Mouse (Mus musculus): ENCODE measurements at regions not wholly inside any gene's neighbourhood (a gene's known extent, or its start where the extent isn't known, plus 50 kb on each side); places are given as distances from the start of the nearest gene placed in this dataset.

- no peak for DNase-seq
- intact Hi-C loops (cut with DNase I), result no loop called here
Measured at GRCm38 (mm10) chr11:20882756-20883155, 51.9 kb upstream of the Lgalsl start.

- DNase-seq, result no peak
- intact Hi-C loops (cut with DNase I), result no loop called here
Measured at GRCm38 (mm10) chr11:20883907-20884306, 53.1 kb upstream of the Lgalsl start.

- intact Hi-C loops (cut with DNase I), result no loop called here
Measured at GRCm38 (mm10) chr11:20887044-20887443, 56.2 kb upstream of the Lgalsl start.

DNA sequence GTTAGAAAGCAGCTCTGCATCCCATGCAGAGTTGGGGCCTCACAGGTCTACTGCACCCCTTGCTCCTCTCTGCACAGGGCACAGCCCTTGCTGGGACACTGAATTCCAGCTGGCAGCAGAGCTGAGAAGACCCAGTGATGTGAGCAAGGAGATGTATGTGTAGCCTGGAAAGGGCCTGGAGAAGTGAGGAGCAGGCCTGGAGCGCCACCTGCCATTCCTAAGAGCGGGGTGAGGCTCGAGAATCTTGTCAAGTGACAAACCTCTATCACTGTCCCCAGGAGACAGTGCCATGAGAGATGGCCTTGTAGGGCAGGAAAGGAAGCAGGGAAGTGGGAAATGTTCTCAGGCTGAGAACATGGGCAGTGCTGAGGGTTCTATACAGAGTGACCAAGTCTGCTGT is 59.6 kb upstream of the Lgalsl start:
- no peak for DNase-seq
- intact Hi-C loops (cut with DNase I), result loop anchor here (2.0 kb wide), 1 partner anchor 96 kb away; no protein-coding TSS in a partner anchor

More at GRCm38 (mm10) chr11:20887044-20887443, 56.2 kb upstream of the Lgalsl start:
- no peak for DNase-seq

GRCm38 (mm10) chr11:20891711-20892110 is 60.9 kb upstream of the Lgalsl start:
- intact Hi-C loops (cut with DNase I), result loop anchor here (2.0 kb wide), 1 partner anchor 97 kb away; no protein-coding TSS in a partner anchor

DNA sequence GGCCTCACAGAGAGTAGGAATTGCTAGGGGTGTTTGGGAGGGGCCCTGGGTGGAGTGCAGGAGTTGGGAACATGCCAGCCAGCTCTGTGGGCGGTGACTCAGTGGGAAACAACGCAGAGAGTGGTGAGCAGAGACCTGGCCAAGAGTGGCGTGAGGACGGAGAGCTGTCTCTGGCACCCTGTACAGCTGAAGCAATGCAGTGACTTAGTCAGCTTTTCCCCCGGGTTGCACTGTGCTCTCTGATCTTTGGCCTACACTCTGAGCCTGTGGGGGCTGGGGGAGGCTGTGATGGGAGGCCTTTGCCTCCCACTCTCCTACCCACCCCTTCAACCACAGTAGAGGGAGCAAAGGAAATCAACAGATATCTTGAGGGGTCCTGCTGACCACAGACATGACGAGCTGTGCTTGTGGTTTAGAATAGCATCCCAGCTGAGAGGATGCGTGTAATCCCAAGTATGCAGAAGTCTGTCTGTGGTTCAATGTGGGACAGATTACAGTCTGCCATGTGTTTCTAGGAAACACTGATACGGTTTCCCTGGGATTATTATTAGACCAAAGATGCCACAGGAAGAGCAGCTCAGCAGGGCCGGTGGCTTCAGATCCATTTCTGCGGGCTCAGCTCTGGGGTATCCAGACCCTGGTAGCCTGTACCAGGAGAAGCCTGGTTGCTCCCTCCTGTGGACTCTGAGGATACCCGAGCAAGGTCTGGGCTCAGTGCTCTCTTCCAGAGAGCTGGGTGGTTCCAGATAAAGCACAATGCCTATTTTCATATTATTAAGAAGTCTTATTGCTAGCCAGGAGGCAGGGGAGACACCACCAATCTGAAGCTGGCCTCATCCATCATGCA is 65.6 kb upstream of the Lgalsl start:
- intact Hi-C loops (cut with DNase I), result loop anchor here (5.0 kb wide), 1 partner anchor 39 kb away; no protein-coding TSS in a partner anchor
- DNase-seq, result peak; percentile 67 to 80

More at GRCm38 (mm10) chr11:20891711-20892110, 60.9 kb upstream of the Lgalsl start:
- no peak for DNase-seq

DNA sequence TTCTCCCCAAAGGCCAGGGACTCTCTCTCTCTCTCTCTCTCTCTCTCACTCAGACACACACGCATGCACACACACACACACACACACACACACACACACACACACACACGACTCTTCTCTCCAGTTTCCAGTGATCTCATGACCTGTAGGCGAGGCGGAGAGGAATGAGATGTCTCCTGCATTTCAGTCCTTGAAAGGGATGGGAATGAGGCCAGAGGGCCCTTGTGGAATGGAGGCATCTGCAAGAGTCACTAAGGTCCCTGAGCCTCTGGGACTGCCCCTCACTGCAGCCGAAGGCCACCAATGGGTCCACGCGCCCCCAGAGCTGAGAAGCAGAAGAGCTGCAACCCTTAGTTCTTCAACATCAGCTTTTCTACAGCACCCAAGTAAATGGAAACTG is 66.6 kb upstream of the Lgalsl start:
- intact Hi-C loops (cut with DNase I), result loop anchor here (5.0 kb wide), 1 partner anchor 40 kb away; no protein-coding TSS in a partner anchor
- peak in 1 of 2 experiments; percentile 10 for DNase-seq

DNA sequence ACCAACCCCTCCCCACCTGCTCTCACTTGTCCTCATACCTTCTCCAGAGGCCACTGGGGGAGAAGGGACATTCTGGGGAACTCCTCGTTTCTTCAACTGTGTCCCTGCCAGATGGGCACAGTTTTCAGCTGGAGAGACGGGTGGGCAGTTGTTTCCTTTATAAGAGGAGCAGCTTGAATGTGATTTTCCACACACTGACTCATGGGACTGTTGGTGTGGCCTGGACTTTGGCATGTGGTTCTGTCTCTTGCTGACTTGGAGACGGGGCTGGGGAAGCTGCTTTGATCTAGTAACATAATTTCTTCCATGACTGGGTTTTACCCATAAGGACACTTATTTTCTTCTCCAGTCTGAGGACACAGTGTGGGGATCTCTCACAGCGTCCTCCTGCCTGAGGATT is 67.7 kb upstream of the Lgalsl start:
- intact Hi-C loops (cut with DNase I), result loop anchor here (5.0 kb wide), 1 partner anchor 41 kb away; no protein-coding TSS in a partner anchor
- DNase-seq, result peak in 1 of 2 experiments; percentile 6

- intact Hi-C loops (cut with DNase I), result loop anchor here (5.0 kb wide), 1 partner anchor 42 kb away; no protein-coding TSS in a partner anchor
Measured at GRCm38 (mm10) chr11:20899766-20900165, 68.9 kb upstream of the Lgalsl start.

DNA sequence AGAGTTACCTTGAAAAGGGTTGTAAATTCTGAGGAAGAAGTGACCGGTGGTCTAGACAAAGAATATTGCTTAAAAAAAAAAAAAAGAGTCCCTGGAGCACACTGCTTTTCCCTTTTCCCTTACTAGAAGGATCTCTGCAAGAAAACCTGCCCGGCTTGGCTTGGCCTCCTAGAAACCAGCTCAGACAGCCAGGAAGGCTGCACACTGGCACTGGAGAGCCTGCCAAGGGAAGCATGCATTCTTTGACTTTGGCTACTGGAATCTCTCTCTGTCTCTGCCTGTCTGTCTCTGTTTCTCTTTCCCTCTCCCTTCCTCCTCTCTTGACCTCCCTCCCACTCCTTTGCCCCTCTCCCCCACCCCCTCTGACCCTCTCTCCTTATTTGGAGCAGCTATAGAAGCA is 71.1 kb upstream of the Lgalsl start:
- intact Hi-C loops (cut with DNase I), result no loop called here
- peak in 1 of 2 experiments; percentile 14 for DNase-seq

More at GRCm38 (mm10) chr11:20899766-20900165, 68.9 kb upstream of the Lgalsl start:
- DNase-seq, result no peak

- no peak for DNase-seq
- intact Hi-C loops (cut with DNase I), result no loop called here
Measured at GRCm38 (mm10) chr11:20902910-20903309, 72.1 kb upstream of the Lgalsl start.

DNA sequence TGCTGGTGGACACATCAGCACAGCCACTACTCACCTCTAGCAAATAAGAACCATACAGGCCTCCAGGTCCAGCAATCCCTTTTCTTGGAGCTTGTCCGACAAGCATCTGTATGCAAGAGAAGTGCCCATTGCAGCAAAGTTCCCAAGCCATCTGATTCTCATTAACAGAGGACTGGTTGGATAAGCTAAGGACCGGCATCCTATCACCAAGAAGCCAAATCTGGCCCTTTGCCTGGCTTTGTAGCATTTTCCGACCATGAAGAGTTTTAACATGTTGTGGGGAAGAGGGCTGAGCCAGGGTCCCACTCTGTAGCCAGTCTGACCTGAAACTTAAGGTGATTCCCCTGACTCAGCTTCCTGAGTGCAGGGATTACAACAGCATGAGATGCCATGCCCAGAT is 77.1 kb upstream of the Lgalsl start:
- intact Hi-C loops (cut with DNase I), result no loop called here
- no peak for DNase-seq

DNA sequence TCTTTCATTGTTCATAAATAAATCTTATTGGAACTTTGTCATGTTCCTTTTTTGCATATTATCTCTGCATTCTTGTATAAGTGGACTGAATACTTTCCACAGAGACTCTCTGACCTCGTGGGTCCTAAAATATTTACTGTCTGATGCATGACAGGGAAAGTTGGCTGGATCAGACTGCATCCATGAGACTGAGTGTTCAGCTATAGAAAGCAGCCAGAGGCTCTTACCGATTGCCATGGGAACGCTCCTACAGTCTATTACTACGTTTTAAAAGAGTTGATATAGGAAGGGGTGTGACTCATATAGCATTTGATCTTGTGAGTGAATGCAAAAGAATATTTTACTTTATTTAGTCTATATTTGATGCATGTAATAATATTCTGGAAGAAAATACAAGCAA is 77.6 kb upstream of the Lgalsl start:
- intact Hi-C loops (cut with DNase I), result no loop called here
- DNase-seq, result no peak

- intact Hi-C loops (cut with DNase I), result loop anchor here (5.0 kb wide), 1 partner anchor 456 kb away; no protein-coding TSS in a partner anchor
- no peak for DNase-seq
Measured at GRCm38 (mm10) chr11:20913042-20913441, 82.2 kb upstream of the Lgalsl start.

- peak; percentile 87 to 94 for DNase-seq
- intact Hi-C loops (cut with DNase I), result loop anchor here (1.0 to 5.0 kb wide), 5 partner anchors 54 to 456 kb away; partner anchors contain the start of gene Peli1
Measured at GRCm38 (mm10) chr11:20913598-20914296, 82.9 kb upstream of the Lgalsl start.

- intact Hi-C loops (cut with DNase I), result loop anchor here (1.0 to 5.0 kb wide), 5 partner anchors 55 to 457 kb away; partner anchors contain the start of gene Peli1
- peak in 1 of 2 experiments; percentile 9 for DNase-seq
Measured at GRCm38 (mm10) chr11:20914297-20914997, 83.6 kb upstream of the Lgalsl start.

GRCm38 (mm10) chr11:20915182-20915602 is 84.3 kb upstream of the Lgalsl start:
- intact Hi-C loops (cut with DNase I), result loop anchor here (2.0 to 5.0 kb wide), 3 partner anchors 102 to 537 kb away; partner anchors contain the start of gene Peli1
- peak; percentile 63 to 65 for DNase-seq

DNA sequence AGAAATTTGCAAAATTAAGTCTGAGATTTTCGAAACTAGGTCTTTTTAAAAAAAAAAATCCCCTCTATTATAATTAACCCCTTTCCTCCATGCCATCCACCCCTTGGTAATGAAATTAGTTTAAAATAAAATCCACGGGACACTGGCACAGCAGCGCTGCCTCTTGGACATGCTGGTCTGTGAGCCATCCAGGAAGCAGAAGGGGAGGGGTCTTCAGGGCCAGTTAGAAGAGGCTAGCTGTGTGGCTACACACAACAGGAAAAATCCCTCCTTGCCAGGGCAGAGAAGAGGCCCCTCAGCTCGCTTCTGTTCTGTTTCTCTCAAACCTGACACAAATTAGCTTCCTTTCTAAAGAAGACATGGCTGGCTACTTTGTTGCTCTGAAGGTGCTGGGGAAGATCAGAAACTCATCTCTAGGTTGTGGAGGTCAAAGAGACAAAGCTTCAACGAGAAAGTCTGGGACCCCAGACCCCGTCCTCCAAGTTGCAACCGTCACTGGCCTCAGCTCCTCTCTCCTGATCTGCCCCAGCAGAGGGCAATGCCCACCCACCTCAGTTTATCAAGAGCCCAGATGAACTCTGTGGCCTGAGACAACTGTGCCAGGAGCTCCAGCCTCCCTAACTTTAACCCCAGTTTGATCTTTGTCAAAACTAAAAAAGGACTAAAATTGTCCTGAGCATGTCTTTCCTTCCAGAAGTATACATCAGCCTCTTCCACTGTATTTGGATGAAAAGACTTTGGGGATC is 85.0 kb upstream of the Lgalsl start:
- intact Hi-C loops (cut with DNase I), result loop anchor here (1.0 to 5.0 kb wide), 4 partner anchors 101 to 536 kb away; partner anchors contain the start of gene Peli1
- DNase-seq, result peak; percentile 9 to 28

- intact Hi-C loops (cut with DNase I), result loop anchor here (1.0 to 5.0 kb wide), 3 partner anchors 101 to 536 kb away; no protein-coding TSS in a partner anchor
- DNase-seq, result peak; percentile 29 to 61
Measured at GRCm38 (mm10) chr11:20916473-20916911, 85.6 kb upstream of the Lgalsl start.

All from heart, postnatal 14 days (tissue).